Mouse (Mus musculus) midbrain, postnatal 0 days (tissue): ENCODE results near the gene Extl1. TPM values are rescaled to one million over a fixed set of nuclear protein-coding genes. Genes with fewer than 3 reads are reported as not detected.
A peak's percentile ranks its signal among the peaks of the same experiment; 100 is the strongest.

Experiments used
- ATAC-seq: fragments of 200-750 bp; cut with Nextera tagmentation; 2 replicates; pipeline ENCODE4 v1.8.0; 2017; ENCODE audit warnings: moderate number of reproducible peaks, mild to moderate bottlenecking, moderate TSS enrichment, moderate library complexity; ENCODE audit not compliant: low FRiP score
- DNase-seq: peaks from one replicate; pipeline ENCODE4 v3.0.0-alpha.2; 2015; ENCODE audit warnings: low spot score
- H3K27ac ChIP-seq: fragments of 300-500 bp; sonication (generic); 2 replicates; pipeline ENCODE4 v1.5.1; 2014; ENCODE audit warnings: low read depth, mild to moderate bottlenecking, low read length, mixed read lengths
- H3K27me3 ChIP-seq: fragments of 300-500 bp; sonication (generic); 2 replicates; pipeline ENCODE4 v1.6.1; 2014; ENCODE audit warnings: low read length, control low read depth, mixed read lengths; ENCODE audit not compliant: insufficient read depth
- H3K36me3 ChIP-seq: fragments of 300-500 bp; sonication (generic); 2 replicates; pipeline ENCODE4 v1.6.1; 2014; ENCODE audit warnings: low read length, control low read depth, mixed read lengths; ENCODE audit not compliant: insufficient read depth
- H3K4me1 ChIP-seq: fragments of 300-500 bp; sonication (generic); 2 replicates; pipeline ENCODE4 v1.6.1; 2014; ENCODE audit warnings: mild to moderate bottlenecking, control low read depth, antibody characterized with exemption, low read length, mixed read lengths; ENCODE audit not compliant: insufficient read depth
- H3K4me2 ChIP-seq: fragments of 300-500 bp; sonication (generic); 2 replicates; pipeline ENCODE4 v1.6.1; 2014; ENCODE audit warnings: low read depth, mild to moderate bottlenecking, low read length, mixed read lengths; ENCODE audit not compliant: poor library complexity, severe bottlenecking
- H3K4me3 ChIP-seq: fragments of 300-500 bp; sonication (generic); 2 replicates; pipeline ENCODE4 v1.5.1; 2014; ENCODE audit warnings: low read depth, mild to moderate bottlenecking, low read length, moderate library complexity
- H3K9ac ChIP-seq: fragments of 300-500 bp; sonication (generic); replicated peaks from 2 replicates; pipeline ENCODE4 v1.6.1; 2014; ENCODE audit warnings: mild to moderate bottlenecking, low read length, moderate library complexity, mixed read lengths; ENCODE audit not compliant: poor library complexity, severe bottlenecking
- H3K9me3 ChIP-seq: fragments of 300-500 bp; sonication (generic); 2 replicates; pipeline ENCODE4 v1.6.1; 2016; ENCODE audit warnings: low read length, control low read depth
- CTCF ChIP-seq: IDR thresholded peaks from 2 replicates; pipeline ENCODE4 v1.5.1; 2016; ENCODE audit warnings: antibody characterized with exemption, mild to moderate bottlenecking
- WGBS: fragments of 180-500 bp; shearing (Covaris S2); extraction: QIAGEN DNeasy Blood & Tissue Kit; methylation state at CpG from one replicate; pipeline ENCODE4 v1.1.7; 2014; 5-methylcytosine and 5-hydroxymethylcytosine counted together
- polyA plus RNA-seq: library from polyadenylated mRNA; unstranded; fragments of >200 nt; fragmentation: Nextera tagmentation; extraction: Ambion mirVana; gene quantifications from 2 replicates; pipeline ENCODE4 v1.2.1, GENCODE M21; 2015
- total RNA-seq: library from RNA; depleted of rRNA; stranded (reverse); fragments of >200 nt; gene quantifications from 2 replicates; pipeline ENCODE4 v1.2.3, GENCODE M21; 2014

Extl1 gene
- total and polyA plus RNA-seq, 2 experiments from 2014 or later = 0.79 to 2.1 TPM

GRCm38 (mm10) chr4:134319674-134320073, 64.0 kb downstream of the Extl1 start:
- no peaks in the 10 kb centered on the region for H3K36me3 ChIP-seq
- no peak overlapping the region for H3K4me3 ChIP-seq
- ATAC-seq = no peak
- H3K9ac ChIP-seq = no peak overlapping the region
- no peak overlapping the region for H3K4me2 ChIP-seq
- TF ChIP-seq CTCF = no peak
- WGBS = 79% methylated on average over 5 of the region's 5 CpGs
- no peaks in the 10 kb centered on the region for H3K9me3 ChIP-seq
- no peak for DNase-seq
- no peak overlapping the region for H3K27ac ChIP-seq
- no peaks in the 10 kb centered on the region for H3K27me3 ChIP-seq
- no peaks in the 10 kb centered on the region for H3K4me1 ChIP-seq

GRCm38 (mm10) chr4:134319074-134319473, 64.6 kb downstream of the Extl1 start:
- no peaks in the 10 kb centered on the region for H3K9me3 ChIP-seq
- H3K27me3 ChIP-seq = no peaks in the 10 kb centered on the region
- H3K4me3 ChIP-seq = no peak overlapping the region
- DNase-seq = no peak
- no peak for TF ChIP-seq CTCF
- no peaks in the 10 kb centered on the region for H3K4me1 ChIP-seq
- 86% methylated on average over 5 of the region's 5 CpGs for WGBS
- ATAC-seq = no peak
- no peak overlapping the region for H3K9ac ChIP-seq
- H3K4me2 ChIP-seq = no peak overlapping the region
- no peak overlapping the region for H3K27ac ChIP-seq
- H3K36me3 ChIP-seq = no peaks in the 10 kb centered on the region

- H3K9me3 ChIP-seq = no peaks in the 10 kb centered on the region
- TF ChIP-seq CTCF = no peak
- no peak overlapping the region for H3K4me3 ChIP-seq
- H3K4me1 ChIP-seq = no peaks in the 10 kb centered on the region
- 58% methylated on average over 16 of the region's 16 CpGs for WGBS
- ATAC-seq (no peak), DNase-seq (no peak)
- no peak overlapping the region for H3K4me2 ChIP-seq
- H3K36me3 ChIP-seq = no peaks in the 10 kb centered on the region
- no peaks in the 10 kb centered on the region for H3K27me3 ChIP-seq
- no peak overlapping the region for H3K9ac ChIP-seq
- H3K27ac ChIP-seq = no peak overlapping the region
Measured at GRCm38 (mm10) chr4:134316390-134316789, 67.3 kb downstream of the Extl1 start.

DNA sequence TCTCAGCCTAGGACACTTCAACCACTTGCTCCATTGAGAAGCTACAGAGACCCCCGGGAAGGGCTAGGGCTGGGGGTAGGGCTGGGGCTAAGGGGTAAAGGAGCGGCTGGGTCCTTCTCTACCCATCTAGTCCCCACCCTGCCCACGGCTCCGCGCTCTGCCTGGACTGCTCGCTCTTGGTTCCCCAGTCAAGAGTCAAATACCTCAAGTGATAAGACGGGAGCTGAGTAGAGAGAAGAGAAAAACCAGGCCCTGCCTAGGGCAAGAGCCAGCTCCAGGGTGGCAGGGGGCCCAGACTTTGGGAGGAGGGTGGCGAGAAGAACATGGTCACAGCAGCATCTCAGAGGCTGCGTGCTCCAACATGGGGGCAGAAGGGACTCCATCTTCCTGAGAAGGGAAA, 68.2 kb downstream of the Extl1 start:
- Histone ChIP-seq H3K4me3 (no peak overlapping the region), H3K4me1 (no peaks in the 10 kb centered on the region), H3K36me3 (no peaks in the 10 kb centered on the region), H3K9me3 (no peaks in the 10 kb centered on the region), H3K27ac (no peak overlapping the region), H3K9ac (no peak overlapping the region), H3K4me2 (no peak overlapping the region), H3K27me3 (no peaks in the 10 kb centered on the region)
- DNase-seq (no peak), ATAC-seq (no peak)
- 72% methylated on average over 9 of the region's 9 CpGs for WGBS
- TF ChIP-seq CTCF = no peak

DNA sequence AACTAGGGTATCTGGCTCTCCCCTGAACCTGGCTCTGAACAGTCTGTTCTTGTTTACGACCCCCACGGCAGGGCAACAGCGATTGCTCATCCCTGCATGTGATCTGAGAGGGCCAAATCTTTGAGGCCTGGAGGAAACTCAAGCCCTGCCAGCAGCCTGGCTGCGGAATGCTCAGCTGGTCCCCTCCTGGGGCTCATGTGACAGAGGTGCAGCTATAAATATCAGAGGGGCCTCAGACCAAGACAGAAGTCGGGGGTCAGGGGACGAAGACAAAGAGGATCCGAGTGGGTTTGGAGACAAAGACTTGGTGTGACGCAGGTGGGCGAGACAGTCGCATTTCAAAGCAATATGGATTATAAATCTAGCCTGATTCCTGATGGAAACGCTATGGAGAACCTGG, 68.8 kb downstream of the Extl1 start, which contains the start of gene Trim63:
Trim63 (plus strand) TSS at position 245 of the 400 bp plus-strand sequence.
- H3K9me3 ChIP-seq = no peaks in the 10 kb centered on the region
- WGBS = 39% methylated on average over 11 of the region's 11 CpGs
- no peak for TF ChIP-seq CTCF
- no peak within 1 kb of the TSS for H3K4me2 ChIP-seq
- DNase-seq = peak; percentile 5
- no peak for ATAC-seq
- H3K36me3 ChIP-seq = no peaks in the 10 kb centered on the region
- H3K9ac ChIP-seq = no peak within 1 kb of the TSS
- H3K4me3 ChIP-seq = no peak within 1 kb of the TSS
- H3K27ac ChIP-seq = no peak within 1 kb of the TSS
- H3K27me3 ChIP-seq = no peaks in the 10 kb centered on the region
- H3K4me1 ChIP-seq = no peaks in the 10 kb centered on the region

- no peak overlapping the region for H3K4me2 ChIP-seq
Measured at GRCm38 (mm10) chr4:134314081-134314655, 69.5 kb downstream of the Extl1 start.

More at GRCm38 (mm10) chr4:134314081-134314655, 69.5 kb downstream of the Extl1 start:
- Histone ChIP-seq H3K36me3 (no peaks in the 10 kb centered on the region), H3K9me3 (no peaks in the 10 kb centered on the region), H3K9ac (no peak overlapping the region), H3K27ac (no peak overlapping the region), H3K4me3 (no peak overlapping the region), H3K27me3 (no peaks in the 10 kb centered on the region), H3K4me1 (no peaks in the 10 kb centered on the region)
- DNase-seq = peak; percentile 14
- TF ChIP-seq CTCF = no peak
- ATAC-seq = no peak
- WGBS = 76% methylated on average over 4 of the region's 4 CpGs
